Mouse (Mus musculus) cerebellum, adult 18-20 months (tissue): ENCODE results near the gene Gm49380.

ENCODE experiments used
- DNase-seq, 2 experiments: peaks; one replicate each; pipeline ENCODE4 v3.0.0; 2021

Gm49380 gene

GRCm38 (mm10) chr9:44044426-44045157, 68.7 kb downstream of the Gm49380 start:
- DNase-seq: peak; percentile 66 to 75

DNA sequence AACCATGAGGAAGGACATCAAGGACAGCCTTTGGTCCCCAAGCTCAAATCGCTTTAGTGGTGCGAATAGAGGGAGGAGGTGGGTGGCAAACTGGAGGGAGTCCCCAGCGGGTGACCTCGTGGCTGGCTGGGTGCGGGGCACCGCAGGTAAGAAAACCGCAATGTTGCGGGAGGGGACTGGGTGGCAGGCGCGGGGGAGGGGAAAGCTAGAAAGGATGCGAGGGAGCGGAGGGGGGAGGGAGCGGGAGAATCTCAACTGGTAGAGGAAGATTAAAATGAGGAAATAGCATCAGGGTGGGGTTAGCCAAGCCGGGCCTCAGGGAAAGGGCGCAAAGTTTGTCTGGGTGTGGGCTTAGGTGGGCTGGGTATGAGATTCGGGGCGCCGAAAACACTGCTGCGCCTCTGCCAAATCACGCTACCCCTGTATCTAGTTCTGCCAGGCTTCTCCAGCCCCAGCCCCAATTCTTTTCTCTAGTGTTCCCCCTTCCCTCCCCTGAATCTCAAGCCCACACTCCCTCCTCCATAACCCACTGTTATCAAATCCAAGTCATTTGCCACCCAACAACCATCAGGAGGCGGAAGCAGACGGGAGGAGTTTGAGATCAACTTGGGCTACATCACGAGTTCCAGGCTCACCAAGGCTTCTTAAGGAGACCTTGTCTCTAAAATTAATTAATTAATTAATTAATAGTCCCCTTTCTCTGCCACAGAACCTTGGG, 69.4 kb downstream of the Gm49380 start:
- DNase-seq: peak; percentile 41 to 47

- DNase-seq: peak; percentile 66 to 78
Observed at GRCm38 (mm10) chr9:44042836-44043707, 70.2 kb downstream of the Gm49380 start, which contains the start of gene Thy1. Thy1 (plus strand) TSS chr9:44043384.

DNA sequence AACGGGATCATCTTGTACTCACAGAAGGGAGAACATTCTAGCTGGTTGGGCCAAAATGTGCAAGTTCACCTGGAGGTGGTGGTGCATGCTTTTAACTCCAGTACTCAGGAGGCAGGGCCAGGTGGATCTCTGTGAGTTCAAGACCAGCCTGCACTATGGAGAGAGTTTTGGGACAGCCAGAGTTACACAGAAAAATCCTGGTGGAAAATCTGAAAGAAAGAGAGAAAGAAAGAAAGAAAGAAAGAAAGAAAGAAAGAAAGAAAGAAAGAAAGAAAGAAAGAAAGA, 71.0 kb downstream of the Gm49380 start:
- DNase-seq: no peak

- DNase-seq: no peak
Observed at GRCm38 (mm10) chr9:44041511-44042395, 71.5 kb downstream of the Gm49380 start.

DNA sequence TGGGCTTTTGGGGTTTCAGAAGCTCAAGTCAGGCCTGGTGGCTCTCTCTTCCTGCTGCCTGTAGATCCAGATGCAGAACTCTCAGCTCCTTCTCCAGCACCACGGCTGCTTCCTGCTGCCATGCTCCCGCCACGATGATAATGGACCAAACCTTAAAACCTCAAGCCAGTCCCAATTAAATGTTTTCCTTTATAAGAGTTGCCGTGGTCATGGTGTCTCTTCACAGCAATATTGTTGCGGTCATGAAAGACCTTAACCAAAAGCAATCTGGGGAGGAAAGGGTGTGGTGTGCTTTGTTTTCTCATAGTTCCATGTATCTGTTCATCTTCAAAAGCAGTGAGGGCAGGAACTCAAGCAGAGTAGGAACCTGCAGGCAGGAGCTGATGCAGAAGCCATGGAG, 76.2 kb downstream of the Gm49380 start:
- DNase-seq: no peak

DNA sequence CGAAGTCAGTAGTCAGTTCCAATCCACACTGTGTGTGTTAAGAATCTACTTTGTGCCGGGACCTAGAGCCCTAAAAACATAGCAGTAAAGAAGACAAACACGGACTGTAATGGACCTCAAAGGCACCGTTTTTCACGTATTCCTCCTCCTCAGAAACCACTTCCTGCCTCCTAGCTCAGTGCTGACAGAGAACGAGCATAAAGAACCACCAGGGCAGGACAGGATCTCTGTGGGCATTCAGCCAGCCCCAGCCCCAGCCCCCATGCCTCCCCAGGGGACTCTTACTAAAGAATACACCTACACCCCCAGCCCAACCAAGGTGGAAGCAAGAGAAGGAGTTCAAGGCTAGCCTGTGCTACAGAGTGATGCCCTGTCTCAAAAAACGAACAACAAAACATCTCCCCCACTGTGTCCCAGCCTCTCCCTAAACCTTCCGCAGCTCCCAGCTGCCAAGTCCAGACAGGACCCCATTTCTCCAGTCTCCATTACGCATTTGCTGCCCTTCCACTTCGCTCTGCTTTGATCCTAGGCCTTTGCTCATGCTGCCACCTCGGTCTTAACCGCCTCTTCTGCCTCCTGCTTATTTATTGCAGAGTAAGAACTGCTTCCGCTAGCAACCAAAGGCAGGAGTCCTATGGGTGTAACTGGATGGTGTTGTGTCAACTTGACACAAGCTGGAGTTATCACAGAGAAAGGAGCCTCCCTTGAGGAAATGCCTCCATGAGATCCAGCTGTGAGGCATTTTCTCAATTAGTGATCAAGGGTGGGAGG, 79.2 kb downstream of the Gm49380 start:
- DNase-seq: no peak

DNA sequence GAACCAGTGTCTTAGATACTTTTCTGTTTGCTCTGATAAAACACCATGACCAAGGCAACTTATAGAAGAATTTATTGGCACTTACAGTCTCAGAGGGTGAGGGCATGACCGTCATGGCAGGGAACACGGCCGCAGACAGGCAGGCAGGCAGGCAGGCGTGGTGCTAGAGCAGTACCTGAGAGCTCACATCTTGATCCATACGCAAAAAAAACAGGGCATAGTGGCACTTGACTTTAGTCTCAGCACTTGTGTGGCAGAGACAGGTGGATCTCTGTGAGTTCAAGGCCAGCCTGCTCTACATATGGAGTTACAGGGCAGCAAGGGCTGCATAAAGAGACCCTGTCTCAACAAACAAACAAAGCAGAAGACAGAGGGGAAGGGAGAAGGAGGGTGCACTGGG, 80.0 kb downstream of the Gm49380 start:
- DNase-seq: no peak

- no peak for DNase-seq
Observed at GRCm38 (mm10) chr9:44031946-44032345, 81.4 kb downstream of the Gm49380 start.

DNA sequence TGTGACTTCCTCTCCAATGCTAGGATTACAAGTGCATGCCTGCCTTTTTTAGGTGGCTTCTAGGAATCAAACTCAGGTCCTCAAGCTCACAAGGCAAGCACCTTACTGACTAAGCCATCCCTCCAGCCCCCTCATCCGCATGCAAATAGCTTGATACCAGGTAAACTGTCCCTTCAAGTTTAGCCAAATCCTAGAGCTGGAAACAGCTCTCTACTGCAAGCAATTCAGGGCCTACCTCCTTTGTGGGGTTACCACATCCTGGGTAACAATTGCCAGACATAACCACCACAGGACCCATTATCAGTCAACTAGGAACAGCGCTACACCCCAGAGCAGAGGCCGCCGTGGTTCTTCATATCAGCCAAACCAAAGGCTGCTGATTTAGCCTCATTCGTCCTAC, 82.2 kb downstream of the Gm49380 start:
- no peak for DNase-seq

DNA sequence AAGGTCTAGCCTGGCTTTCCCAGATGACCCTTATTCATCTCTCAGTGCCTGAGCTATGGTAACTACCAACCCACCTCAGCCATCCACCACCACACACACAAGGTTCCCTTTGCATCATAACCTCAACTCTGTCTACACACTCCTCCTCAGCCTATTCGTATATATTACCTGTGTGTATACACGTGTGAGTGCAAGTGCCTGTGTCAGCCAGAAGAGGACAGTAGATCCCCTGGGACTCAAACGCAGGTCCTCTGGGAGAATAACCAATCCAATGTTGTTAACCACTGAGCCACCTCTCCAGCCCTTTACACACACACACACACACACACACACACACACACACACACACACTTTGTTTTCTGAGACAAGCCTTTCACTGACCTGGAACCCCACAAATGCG, 82.7 kb downstream of the Gm49380 start:
- no peak for DNase-seq

DNA sequence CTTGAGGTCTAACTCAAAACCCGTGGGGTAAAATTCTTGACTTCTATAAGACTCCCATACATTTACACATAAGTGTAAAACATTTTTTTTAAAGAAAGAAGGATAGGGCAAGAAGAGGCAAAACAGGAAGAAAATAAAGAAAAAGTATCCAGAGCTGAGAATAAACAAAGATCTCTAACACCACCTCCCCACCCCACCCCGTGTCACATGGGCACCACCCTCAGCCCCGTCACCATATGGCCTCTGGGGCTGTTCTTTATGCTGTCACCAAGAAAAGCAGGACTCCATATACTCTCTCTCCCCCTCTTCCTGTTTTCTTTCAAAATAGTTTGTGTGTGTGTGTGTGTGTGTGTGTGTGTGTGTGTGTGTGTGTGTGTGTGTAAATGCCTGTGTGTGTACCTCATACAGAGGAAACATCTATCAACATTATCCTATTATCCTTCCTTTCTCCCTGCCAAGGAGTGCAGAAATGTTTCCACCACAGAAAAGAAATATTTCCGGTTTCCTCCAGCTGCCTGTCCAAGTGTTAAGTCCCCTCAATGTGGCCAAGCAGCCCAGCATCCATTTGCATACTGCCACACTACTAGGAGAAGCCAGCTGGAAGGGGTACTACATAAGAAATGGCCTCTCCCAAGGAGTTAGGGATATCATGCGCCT, 83.6 kb downstream of the Gm49380 start:
- no peak for DNase-seq

- DNase-seq: no peak
Observed at GRCm38 (mm10) chr9:44024096-44024495, 89.2 kb downstream of the Gm49380 start.

GRCm38 (mm10) chr9:44022100-44022847, 91.0 kb downstream of the Gm49380 start:
- no peak for DNase-seq

GRCm38 (mm10) chr9:44020001-44020400, 93.3 kb downstream of the Gm49380 start:
- no peak for DNase-seq

- no peak for DNase-seq
Observed at GRCm38 (mm10) chr9:44017846-44018245, 95.5 kb downstream of the Gm49380 start.
